Mouse (Mus musculus): ENCODE data around the gene Shd.

Gene Shd

DNA sequence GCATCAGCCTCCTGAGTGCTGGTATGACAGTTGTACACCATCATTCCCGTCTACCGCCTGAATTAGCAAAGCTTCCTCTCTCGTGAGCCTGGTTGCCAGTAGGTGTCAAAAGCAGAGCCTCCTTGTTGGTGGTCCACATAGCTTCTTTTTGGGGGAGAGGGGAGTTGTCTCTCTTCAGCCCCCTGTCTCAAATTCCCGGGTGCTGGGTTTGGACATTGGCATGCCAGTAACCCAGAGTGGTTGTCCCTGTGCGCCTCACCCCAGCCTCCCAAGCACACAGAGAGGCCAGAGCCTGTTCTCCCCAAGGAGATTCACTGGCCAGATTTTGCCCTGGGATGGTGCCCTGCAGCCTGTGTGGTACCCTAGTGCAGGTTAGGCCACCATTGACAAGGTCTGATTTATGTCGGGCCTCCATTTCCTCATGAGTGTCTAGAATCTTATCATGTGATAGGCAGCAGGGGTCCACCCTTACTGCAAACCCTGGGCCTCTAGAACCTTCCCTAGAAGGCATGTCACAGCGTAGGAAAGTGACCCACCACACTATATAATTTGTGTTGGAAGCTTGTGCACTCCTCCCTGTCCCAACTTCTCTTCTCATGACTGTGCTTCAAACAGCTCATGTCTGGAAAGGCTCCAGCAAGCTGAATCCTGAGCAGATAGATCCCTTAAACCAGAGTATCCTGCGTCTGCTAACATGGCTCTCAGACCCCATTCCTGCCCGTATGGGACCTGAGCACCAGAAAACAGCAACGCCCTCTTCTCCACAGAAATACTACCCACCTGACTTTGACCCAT lies 10.1 kb upstream of the Shd start:
- no peak for DNase-seq

DNA sequence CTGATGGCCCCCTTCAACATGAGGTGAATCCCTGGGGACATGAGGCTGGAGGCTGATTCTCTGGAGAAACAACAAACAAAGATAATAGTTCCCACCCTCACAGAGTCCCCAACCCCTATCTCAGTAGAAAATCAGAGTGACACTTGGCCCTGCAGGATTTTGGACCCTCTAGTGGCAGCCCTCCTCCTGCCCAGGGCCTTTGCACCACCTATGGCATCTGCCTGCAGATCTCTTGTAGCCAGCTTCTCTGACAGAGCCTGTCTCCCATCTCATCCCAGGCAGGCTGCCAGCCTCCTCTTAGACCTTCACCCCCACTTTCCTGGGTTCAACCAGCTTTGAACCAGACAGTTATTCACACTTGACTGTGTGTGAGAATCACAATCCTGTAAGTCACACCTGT lies 9.5 kb upstream of the Shd start:
- no peak for DNase-seq

- DNase-seq: no peak
These were observed 8.6 kb upstream of the Shd start for GRCm38 (mm10) chr17:55961631-55962030.

- no peak for DNase-seq
These were observed 7.1 kb upstream of the Shd start for GRCm38 (mm10) chr17:55963171-55963570.

GRCm38 (mm10) chr17:55964496-55964895 lies 5.8 kb upstream of the Shd start:
- DNase-seq: no peak

GRCm38 (mm10) chr17:55964996-55965395 lies 5.3 kb upstream of the Shd start:
- no peak for DNase-seq

GRCm38 (mm10) chr17:55967186-55967585 lies 3.1 kb upstream of the Shd start:
- DNase-seq: no peak

GRCm38 (mm10) chr17:55968210-55968609 lies 2.1 kb upstream of the Shd start:
- no peak for DNase-seq

GRCm38 (mm10) chr17:55969560-55969959 lies 707 bp upstream of the Shd start:
- DNase-seq: peak; percentile 74

DNA sequence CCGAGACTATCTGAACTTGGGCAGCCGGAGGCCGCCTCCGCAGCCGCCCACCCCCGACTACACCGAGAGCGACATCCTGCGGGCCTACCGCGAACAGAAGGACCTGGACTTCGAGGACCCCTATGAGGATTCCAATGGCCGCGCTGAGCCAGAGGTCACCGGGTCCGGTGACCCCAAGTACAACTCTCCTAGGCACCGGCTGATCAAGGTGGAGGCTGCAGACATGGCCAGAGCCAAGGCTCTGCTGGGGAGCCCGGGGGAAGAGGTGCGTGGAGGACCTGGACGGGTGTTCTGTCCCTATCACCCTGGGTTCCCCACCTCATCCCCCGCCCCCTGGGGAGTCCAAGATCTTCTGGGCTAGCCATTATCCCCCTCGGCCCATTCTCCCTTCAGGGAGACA lies 1.2 kb downstream of the Shd start:
- DNase-seq: no peak

GRCm38 (mm10) chr17:55976255-55976862 lies 6.1 kb downstream of the Shd start:
- DNase-seq: peak; percentile 81

DNA sequence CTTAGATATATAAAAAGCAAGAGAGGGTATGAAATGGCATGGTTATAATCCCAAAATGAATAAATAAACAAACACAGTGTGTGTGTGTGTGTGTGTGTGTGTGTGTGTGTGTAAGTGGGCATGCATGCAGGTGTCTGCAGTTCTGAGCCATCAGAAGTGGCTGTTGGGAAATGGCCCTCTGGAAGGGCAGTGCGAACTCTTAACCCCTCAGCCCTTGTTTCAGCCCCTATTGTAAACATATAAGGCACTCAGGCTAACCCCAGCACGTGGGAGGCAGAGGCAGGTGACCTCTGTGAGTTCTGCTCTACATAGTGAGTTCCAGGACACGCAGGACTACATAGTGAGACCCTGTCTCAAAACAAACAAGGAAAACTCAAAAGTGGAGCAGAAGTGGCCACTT lies 7.0 kb downstream of the Shd start:
- no peak for DNase-seq

DNA sequence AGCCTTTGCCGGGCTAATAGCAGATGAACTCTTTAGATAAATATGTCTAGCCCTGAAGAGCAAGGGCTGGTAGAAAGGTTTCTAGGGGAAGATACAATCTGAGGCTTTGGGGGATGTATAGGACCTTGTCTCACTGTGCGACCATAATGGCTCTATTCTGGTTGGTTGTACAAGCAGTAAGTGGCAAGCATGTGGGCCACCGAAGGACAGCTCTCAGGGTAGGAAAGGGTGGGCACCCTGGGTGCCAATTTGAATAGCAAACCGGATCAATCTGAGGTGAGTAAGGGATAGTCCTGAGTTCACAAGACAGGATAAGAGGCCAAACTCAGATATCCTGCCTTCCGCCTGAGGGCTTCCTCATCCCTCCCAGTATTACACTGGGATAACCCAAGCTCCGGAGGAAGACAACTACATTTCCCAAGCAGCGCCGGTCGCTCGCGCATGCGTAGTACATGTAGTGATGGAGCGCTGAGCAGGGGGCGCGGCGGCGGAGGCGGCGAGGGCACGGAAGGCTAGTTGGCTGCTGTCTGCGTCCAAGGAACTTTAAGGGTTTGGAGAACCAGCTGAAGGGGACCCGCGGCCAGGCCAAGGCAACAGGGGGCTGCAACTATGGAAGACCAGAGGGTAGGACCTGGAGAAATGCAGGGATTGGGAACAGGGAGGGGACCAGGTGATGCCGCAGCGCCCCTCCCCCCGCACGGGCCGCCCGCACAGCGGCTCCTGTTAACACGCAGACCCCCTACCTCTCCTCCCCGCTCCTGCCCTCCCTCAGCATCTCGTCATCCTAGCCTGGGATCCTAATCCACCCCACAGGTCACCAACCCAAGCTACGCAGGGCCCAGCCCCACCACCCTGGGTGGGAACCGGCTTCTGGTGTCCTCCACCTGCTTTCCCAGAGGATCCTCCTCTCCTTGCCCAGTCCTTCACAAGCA lies 16.0 kb downstream of the Shd start, which contains the start of gene Fsd1:
Fsd1 (plus strand) TSS at position 480 of the 932 bp plus-strand sequence.
- peak; percentile 86 for DNase-seq

DNA sequence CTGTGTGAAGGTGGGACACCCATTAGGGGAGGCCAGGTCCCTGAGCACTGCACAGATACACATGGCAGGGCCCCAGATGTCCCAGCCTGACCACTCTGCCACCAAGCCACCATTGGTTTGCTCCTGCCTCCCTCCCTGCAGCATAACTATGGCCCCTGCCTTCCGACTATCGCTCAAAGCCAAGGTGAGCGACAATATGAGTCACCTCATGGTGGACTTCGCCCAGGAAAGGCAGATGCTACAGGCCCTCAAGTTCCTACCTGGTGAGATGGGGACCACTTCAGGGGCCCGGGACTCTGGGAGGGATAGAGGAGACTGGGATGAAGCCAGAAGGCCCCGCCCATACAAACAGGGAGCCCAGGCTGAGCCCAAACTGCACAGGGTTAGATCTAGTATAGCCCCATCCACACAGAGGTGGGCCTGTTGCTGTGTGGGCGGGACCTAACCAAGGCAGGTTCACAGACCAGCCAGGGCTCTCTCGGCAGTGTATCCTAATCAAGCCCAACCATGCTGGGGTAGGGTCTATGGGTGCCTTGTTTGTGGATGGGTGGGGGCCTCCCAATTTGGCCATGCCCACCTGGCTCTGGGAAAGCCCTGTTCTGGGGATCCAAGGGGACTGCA lies 20.1 kb downstream of the Shd start:
- DNase-seq: no peak

GRCm38 (mm10) chr17:55996007-55996406 lies 25.7 kb downstream of the Shd start:
- DNase-seq: no peak

DNA sequence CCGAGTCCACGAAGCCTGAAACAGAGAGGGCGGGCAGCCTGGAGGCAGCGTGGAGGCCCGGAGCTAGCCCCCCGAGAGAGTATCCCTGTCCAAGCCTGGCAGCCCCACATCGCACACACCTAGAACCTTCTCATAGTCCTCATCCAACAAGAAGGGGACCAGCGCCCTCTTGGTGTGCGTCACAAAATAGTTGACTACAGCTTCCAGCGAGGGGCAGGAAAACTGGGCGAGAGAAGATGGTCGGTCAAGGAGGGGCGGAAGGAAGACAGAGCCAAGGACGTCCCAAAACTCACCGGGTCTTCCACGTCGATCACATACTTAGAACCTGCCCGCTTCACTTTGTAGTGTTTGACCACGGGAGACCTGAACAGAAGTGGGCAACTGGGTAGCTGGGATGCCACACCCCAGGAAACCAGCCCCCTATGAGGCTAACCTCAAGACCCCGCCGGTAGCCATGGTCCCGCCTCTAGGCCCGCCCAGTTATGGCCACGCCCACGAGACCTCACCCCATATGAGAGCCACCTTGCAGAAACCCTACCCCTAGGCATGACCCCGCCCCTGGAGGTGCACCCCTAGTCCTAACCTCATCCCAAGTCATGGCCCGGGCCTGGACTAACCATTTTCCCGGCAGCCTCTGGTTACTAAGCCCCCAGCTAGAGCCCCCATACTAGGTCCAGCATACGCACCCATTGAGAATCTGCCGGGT lies 29.7 kb downstream of the Shd start:
- no peak for DNase-seq

- no peak for DNase-seq
These were observed 32.7 kb downstream of the Shd start for GRCm38 (mm10) chr17:56003000-56003399.

- no peak for DNase-seq
These were observed 35.3 kb downstream of the Shd start, which contains the start of the genes Stap2 and Mpnd for GRCm38 (mm10) chr17:56005415-56006061. Gene Stap2 (minus strand): TSS chr17:56005584. Gene Mpnd (plus strand): TSS chr17:56005711.

- no peak for DNase-seq
These were observed 36.7 kb downstream of the Shd start for GRCm38 (mm10) chr17:56006956-56007355.

DNA sequence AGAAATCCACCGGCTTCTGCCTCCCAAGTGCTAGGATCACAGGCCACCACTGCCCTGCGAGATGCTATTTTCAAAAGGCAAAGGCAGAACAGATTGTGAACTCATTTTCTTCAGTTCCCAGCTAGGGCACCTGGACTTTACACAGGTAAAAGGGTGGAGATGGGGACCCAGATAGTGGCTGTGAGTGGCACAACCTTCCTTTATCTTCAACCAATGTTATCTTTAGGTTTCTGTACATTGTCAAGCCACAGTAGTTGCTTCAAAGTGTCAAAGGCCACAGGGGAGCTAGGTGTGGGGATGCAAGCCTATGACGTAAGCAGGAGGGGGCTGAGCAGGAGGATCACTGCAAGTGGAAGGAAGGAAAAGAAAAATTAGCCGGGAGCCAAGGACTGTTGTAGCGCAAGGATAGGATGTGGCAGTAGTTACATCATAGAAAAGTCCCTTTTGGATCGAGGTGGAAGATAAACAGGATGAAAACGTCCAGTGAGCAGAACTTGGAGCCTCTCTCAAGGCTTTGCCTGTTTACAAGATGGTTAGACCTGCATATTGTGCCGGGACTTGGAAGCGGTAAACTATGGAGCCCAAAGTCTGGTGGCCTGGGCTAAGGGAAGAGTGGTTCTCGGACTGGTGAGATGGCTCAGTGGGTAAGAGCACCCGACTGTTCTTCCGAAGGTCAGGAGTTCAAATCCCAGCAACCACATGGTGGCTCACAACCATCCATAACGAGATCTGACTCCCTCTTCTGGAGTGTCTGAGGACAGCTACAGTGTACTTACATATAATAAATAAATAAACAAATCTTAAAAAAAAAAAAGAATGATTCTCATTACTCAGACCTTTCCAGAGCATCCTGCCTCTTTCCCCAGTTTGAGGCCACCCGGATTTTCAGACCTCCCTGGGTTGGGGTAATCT lies 37.4 kb downstream of the Shd start:
- DNase-seq: no peak

All from right cerebral cortex, postnatal 4 days (tissue).